Mouse (Mus musculus) ovary, postnatal 14 days (tissue): ENCODE results near the gene Rtl3.

ENCODE experiments used
- DNase-seq: peaks from one replicate; pipeline ENCODE4 v3.0.0; 2022; ENCODE audit warnings: low spot score

The Rtl3 gene

DNA sequence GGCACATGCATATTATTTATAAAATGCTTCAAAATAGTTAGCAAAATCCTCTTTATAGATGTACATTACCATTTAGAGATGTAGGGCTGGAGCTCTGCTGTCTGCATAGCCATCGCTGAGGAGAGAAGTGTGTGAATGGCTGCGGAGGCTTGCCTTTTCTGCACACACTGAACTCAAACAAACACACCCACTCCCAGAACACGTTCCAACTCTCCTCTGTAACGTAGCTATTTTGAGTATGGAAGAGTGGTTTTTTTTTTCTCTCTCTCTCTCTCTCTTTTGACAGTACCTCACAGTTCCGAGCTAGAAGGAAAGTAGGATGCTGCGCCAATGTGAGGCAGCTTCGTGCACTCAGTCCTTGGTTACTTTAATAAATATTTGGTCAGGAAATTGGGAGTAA lies at the start of gene Rtl3:
Rtl3 (minus strand) TSS at position 236 of the 400 bp plus-strand sequence.
- no peak for DNase-seq

DNA sequence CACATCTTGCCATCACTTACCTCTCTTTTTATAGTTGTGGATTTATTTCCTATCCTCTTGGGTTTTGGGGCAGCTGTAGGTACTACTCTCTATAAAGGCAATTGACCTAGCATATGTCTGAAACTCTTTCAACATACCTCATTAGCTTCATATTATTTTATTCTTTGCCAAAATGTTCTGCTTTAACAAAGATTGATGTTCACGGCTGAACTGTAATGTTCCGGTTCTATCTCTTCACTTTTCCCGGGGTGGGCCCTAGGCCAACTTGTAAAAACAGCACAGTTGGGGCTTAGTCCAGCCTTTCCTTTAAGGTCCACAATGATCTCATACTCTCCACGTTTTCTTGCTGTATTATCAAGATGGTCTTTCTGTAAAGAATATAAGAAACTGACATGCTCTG lies 31.9 kb upstream of the Rtl3 start:
- no peak for DNase-seq

DNA sequence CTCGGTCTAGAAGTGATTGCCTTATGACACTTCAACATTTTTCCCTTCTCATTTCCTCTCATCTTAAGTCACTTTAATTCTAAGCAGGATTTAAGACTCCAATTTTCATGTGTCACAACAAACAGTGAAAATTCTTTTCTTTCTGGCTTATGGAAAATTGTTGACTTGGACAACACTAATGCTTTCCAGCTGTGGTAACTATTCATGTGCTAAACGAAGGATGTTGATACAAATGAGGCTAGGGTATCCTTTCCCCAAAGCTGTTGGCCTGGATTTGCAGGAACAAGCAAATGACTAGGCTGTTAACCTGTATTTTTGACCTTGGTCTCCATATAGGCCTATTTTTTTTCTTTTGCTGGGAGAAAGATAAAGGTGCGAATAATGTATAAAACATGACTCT lies 31.4 kb upstream of the Rtl3 start:
- no peak for DNase-seq

DNA sequence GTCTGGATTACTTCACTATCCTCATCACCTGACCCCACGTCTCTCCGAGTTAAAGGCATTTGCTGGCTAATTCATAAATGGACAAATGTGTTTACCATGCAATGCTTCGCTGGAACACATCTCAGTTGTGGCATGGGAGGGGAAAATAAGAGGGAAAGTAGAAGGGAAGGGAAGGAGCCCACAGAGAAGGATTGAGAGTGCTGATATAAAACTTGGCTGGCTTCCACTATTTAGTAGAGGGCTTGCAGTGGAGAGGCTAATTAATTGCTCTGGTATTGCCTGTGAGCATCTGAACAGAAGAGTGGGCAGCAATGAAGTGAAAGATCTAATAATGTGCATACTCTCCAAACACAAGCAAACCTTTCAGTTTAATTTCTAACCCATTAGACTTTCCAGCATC lies 31.0 kb upstream of the Rtl3 start:
- no peak for DNase-seq

DNA sequence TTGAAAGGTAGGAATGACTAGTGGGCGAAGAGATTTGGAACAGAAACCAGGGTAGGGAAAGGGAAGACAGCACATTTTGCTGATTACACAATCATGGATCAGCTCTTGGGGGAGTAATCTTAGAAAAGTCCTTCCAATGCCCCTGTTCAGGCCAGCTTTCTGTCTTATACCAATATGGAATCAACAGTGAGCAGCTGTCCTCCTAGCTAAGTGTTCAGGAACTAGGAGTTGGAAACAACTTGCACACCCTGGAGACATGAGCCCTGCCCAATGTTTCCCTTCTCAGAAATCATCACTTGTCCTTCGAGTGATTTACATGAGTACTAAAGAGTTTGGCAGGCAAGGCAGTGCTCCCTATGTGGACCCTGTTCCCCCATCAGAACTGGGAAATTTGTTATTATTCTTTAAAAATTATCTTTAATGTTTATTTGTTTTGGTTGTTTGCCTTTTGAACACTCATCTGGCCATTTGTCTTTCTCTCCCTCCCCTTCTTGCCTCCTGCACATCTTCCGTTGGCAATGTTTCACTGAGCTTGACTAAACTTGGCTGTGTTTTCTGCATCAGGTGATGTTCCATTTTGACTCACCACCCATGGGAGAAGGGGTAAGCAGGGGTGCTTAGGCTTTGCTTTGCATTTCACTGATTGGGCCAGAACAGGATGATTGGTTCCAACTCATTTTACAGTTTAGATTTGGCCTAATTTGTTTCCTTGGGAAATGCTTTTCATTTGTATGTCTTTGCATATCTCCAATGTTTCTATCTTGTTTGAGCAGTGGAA lies 13.3 kb upstream of the Rtl3 start:
- no peak for DNase-seq

DNA sequence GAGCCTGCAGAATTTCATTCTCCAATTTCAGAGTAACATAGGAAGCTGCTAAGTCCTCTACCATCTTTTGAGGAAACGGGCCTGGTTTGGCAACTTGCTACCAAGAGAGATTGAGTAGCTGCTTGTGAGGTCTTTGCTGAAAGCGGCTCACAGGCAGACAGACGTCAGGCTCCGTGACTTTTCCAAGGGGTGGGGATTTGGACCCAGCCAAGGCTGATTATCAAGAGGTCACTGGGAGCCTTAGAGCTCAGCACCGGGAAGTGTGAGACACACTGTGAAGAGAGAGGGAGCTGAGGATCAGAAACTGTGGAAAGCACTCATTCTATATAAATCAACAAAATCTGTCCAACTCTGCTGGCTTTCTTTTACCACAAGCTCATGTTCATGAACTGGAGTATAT lies 853 bp downstream of the Rtl3 start:
- DNase-seq: no peak

DNA sequence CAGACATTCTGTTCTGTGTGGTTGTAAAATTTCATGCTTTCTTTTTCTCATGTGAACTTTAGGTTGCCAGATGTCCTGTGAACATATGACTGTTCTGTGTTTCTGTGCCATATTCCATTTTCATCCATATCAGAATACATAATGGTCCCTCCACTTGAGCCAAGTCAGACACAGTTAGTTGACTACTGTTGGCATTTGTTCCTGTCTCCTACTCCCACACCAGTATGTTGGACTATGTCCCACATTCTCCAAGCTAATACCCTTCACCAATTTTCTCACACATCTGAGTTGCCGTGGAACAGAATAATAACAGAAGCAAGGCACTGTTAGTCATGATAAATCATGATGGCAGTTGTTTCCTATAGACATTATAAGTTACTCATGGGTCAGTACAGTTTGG lies 9.9 kb downstream of the Rtl3 start:
- DNase-seq: no peak

DNA sequence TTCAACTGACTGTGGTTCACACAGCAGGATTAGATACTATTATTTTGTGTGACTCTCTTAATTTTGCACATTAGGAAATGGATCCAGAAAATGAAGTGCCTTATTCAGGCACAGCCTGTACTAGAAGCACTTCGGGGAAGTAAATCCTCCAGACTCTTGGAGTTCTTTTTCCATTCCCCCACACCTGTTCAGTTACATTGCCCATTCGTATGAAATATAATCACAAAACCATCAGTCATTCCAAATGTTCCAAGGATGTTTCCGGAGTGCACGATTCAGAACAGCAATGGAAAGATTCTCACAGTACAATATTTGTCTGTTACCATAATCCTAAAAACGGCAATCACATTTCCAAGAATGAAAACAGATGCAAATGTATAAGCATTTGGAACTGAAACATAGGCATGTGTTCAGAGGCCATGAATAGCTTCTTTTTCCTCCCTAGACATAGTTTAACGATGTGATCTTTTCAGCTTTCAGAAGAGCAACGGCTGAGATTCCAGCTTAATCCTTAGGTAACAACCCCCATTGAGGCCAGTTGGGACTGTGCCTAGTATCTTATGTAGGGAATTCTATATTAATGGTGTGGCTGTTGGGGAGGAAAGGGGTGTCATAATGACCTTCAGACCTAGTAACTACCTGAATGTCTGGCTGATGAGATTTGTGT lies 30.8 kb downstream of the Rtl3 start:
- DNase-seq: no peak

DNA sequence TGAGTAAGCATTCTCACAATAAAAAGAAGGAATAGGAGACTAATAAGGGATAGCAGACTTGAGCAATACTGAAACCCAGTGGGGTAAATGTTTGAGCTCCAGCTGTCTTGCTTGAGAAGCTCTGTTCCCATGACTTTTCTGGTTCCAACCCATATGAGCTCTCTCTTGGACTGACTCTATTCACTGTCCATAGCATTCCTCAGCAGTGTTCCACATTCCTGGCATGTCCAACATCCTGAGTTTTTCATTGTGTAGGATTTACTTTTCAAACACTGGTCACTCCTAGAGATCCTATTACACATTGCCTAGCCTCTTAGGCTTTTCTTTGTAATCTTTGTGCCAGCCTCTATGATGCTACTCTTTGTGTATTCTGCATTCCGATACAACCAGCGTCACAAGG lies 36.1 kb downstream of the Rtl3 start:
- DNase-seq: no peak

DNA sequence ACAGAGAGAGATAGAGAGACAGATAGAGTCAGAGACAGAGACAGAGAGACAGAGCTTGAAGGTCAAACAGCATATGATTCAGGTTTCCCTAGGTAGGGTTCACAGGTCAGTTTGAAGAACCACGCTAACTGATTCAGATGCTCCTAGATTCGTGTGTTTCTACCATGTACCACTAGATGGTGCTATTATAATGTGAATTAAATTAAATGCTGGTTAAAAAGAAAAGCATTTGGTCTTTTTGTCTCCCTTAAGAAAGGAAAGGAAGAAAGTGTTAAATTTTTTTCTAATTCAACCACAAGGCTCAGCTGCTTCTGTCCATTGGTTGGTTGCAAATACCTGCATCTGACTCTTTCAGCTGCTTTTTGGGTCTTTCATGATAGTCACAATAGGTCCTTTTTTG lies 45.8 kb downstream of the Rtl3 start:
- no peak for DNase-seq
